Mouse (Mus musculus): Measurements from ENCODE around the gene Blvrb. TPM values are rescaled to one million over a fixed set of nuclear protein-coding genes. Genes with fewer than 3 reads are reported as not detected.

The Blvrb gene
- total and polyA plus RNA-seq, 3 experiments, result 210 to 245 TPM; not detected in 1

DNA sequence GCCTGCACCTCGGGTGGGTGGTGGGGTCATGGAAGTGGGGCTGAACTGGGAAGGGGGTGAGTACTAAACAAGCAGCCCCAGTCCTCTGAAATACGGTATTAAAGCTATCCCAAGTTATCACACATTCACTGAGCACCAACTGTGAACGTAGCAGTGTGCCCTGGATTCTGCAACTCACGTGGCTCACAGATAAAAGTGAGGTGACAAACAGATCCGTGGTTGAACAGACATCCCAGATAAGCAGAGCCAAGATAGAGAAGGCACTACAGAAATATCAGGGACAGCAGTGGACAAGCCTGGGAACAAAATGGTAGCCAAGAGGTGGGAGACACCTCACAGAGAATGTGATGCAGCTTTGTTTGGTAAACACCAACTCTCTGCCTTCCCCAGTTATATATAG lies 11.9 kb downstream of the Blvrb start:
- Histone ChIP-seq H3K27me3 (ENCODE audit: control insufficient read depth in 1 of 2, insufficient read depth in 2 of 2, low read length in 2 of 2) (no peaks in the 10 kb centered on the region), H3K79me2 (ENCODE audit: control insufficient read depth, insufficient read depth, low read length, poor library complexity) (peaks cover 5% of the 10 kb centered on the region; the same call in 1 of the 2 replicates), H3K4me1 (ENCODE audit: control insufficient read depth in 1 of 2, insufficient read depth in 2 of 2, low read length in 2 of 2) (peaks cover 6 to 11% of the 10 kb centered on the region in 2 experiments), H3K9me3 (replicated peaks; ENCODE audit: insufficient read depth, low read length) (no peaks in the 10 kb centered on the region), H3K9ac (ENCODE audit: control insufficient read depth, low read depth, low read length, poor library complexity, severe bottlenecking) (no peak overlapping the region), H3K36me3 (ENCODE audit: control insufficient read depth in 1 of 2, insufficient read depth in 2 of 2, low read length in 2 of 2) (peaks cover 0 to 26% of the 10 kb centered on the region in 2 experiments; a peak in 3 of 4 replicates), H3K4me3 (ENCODE audit: control insufficient read depth in 1 of 2, insufficient read depth in 1 of 2, low read depth in 2 of 2, low read length in 2 of 2) (no peak overlapping the region), H3K27ac (ENCODE audit: control insufficient read depth, low read depth, low read length) (peak overlapping the region; percentile 24; the same call in 1 of the 2 replicates)
- TF ChIP-seq ETS1 (IDR thresholded peaks at IDR 0.05; ENCODE audit: low read depth, low read length), result peak; percentile 59
- no peak for TF ChIP-seq KAT2A (conservative IDR thresholded peaks at IDR 0.05; ENCODE audit: low read depth, low read length)
- TF ChIP-seq GATA1 (IDR thresholded peaks at IDR 0.05; ENCODE audit: low read depth, low read length), result peak; percentile 46; the same call in 1 of the 2 replicates
- no peak for TF ChIP-seq USF2 (IDR thresholded peaks at IDR 0.05; ENCODE audit: borderline replicate concordance in 1 of 2, insufficient read depth in 1 of 2, low read depth in 1 of 2, low read length in 2 of 2)
- peak; percentile 34; the same call in 1 of the 2 replicates for TF ChIP-seq RCOR1 (IDR thresholded peaks at IDR 0.05; ENCODE audit: low read depth, low read length)
- no peak for TF ChIP-seq CHD2 (IDR thresholded peaks at IDR 0.05; ENCODE audit: low read length)
- TF ChIP-seq MYB (IDR thresholded peaks at IDR 0.05; ENCODE audit: low read depth, low read length), result peak; percentile 35; the same call in 1 of the 2 replicates
- peak; percentile 46 for TF ChIP-seq TCF12 (IDR thresholded peaks at IDR 0.05; ENCODE audit: low read depth, low read length)
- no peak for TF ChIP-seq POLR2AphosphoS5 (IDR thresholded peaks at IDR 0.05; ENCODE audit: borderline replicate concordance, low read depth, low read length)
- TF ChIP-seq BHLHE40 (IDR thresholded peaks at IDR 0.05; ENCODE audit: borderline replicate concordance, low read depth, low read length), result peak; percentile 91
- peak; percentile 76 for TF ChIP-seq MXI1 (IDR thresholded peaks at IDR 0.05; ENCODE audit: low read depth, low read length)
- 0 out of 2 replicates have a peak, but pooled peaks have one; percentile 13 for TF ChIP-seq MYC (IDR thresholded peaks at IDR 0.05; ENCODE audit: low read depth, low read length)
- TF ChIP-seq EP300 (IDR thresholded peaks at IDR 0.05; ENCODE audit: low read depth in 1 of 2, low read length in 2 of 2), result peak in 1 of 2 experiments; percentile 71; a peak in 1 of 4 replicates
- peak; percentile 79 for TF ChIP-seq USF1 (IDR thresholded peaks at IDR 0.05; ENCODE audit: low read depth, low read length)
- TF ChIP-seq SIN3A (IDR thresholded peaks at IDR 0.05; ENCODE audit: low read length), result peak; percentile 54
- no peak for TF ChIP-seq MAX (IDR thresholded peaks at IDR 0.05; ENCODE audit: low read length)
- DNase-seq (ENCODE audit: low read depth, low spot score), result no peak

DNA sequence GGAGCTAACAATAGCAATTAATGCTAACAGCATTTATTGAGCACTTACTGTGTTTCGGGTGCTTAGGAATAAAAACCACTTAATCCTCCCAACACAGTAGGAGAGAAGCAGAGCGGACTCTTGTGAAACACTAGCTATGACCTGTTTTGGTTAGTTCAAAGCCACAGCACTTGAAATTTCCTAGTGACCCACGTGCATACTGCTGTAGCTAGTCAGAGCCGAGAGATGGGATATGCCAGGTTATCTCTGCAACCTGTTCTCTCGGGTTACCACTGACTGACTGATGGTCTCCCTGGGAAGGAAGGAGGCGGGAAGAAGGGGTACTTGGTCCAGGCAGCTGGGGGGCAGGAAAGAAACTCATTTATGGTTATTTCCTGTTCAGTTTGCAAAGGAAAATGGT lies 12.7 kb downstream of the Blvrb start:
- no peak for TF ChIP-seq MAFK (IDR thresholded peaks at IDR 0.05; ENCODE audit: borderline replicate concordance, low read depth, low read length)
- no peak for TF ChIP-seq E2F4 (IDR thresholded peaks at IDR 0.05; ENCODE audit: borderline replicate concordance, low read depth, low read length)
- no peak for TF ChIP-seq BHLHE40 (IDR thresholded peaks at IDR 0.05; ENCODE audit: borderline replicate concordance, low read depth, low read length)
- TF ChIP-seq TBP (IDR thresholded peaks at IDR 0.05; ENCODE audit: low read depth, low read length), result no peak
- no peak for TF ChIP-seq JUND (IDR thresholded peaks at IDR 0.05; ENCODE audit: low read depth, low read length)
- TF ChIP-seq ZC3H11A (IDR thresholded peaks at IDR 0.05; ENCODE audit: low read depth, low read length), result no peak
- TF ChIP-seq UBTF (IDR thresholded peaks at IDR 0.05; ENCODE audit: borderline replicate concordance, insufficient read depth, low read depth, low read length), result no peak
- TF ChIP-seq ETS1 (IDR thresholded peaks at IDR 0.05; ENCODE audit: low read depth, low read length), result no peak
- TF ChIP-seq KAT2A (conservative IDR thresholded peaks at IDR 0.05; ENCODE audit: low read depth, low read length), result no peak
- no peak for TF ChIP-seq MAX (IDR thresholded peaks at IDR 0.05; ENCODE audit: low read length)
- no peak for TF ChIP-seq MXI1 (IDR thresholded peaks at IDR 0.05; ENCODE audit: low read depth, low read length)
- no peak for TF ChIP-seq CHD2 (IDR thresholded peaks at IDR 0.05; ENCODE audit: low read length)
- TF ChIP-seq MYB (IDR thresholded peaks at IDR 0.05; ENCODE audit: low read depth, low read length), result no peak
- no peak for TF ChIP-seq RAD21 (IDR thresholded peaks at IDR 0.05; ENCODE audit: low read depth, low read length)
- TF ChIP-seq ZNF384 (IDR thresholded peaks at IDR 0.05; ENCODE audit: low read depth, low read length), result no peak
- H3K36me3 ChIP-seq (ENCODE audit: control insufficient read depth in 1 of 2, insufficient read depth in 2 of 2, low read length in 2 of 2), result peaks cover 0 to 22% of the 10 kb centered on the region in 2 experiments; a peak in 3 of 4 replicates
- H3K9ac ChIP-seq (ENCODE audit: control insufficient read depth, low read depth, low read length, poor library complexity, severe bottlenecking), result no peak overlapping the region
- H3K4me3 ChIP-seq (ENCODE audit: control insufficient read depth in 1 of 2, insufficient read depth in 1 of 2, low read depth in 2 of 2, low read length in 2 of 2), result no peak overlapping the region
- H3K79me2 ChIP-seq (ENCODE audit: control insufficient read depth, insufficient read depth, low read length, poor library complexity), result peaks cover 5% of the 10 kb centered on the region; the same call in 1 of the 2 replicates
- H3K9me3 ChIP-seq (replicated peaks; ENCODE audit: insufficient read depth, low read length), result no peaks in the 10 kb centered on the region
- H3K27ac ChIP-seq (ENCODE audit: control insufficient read depth, low read depth, low read length), result no peak overlapping the region
- DNase-seq (ENCODE audit: low read depth, low spot score), result no peak
- peaks cover 5 to 10% of the 10 kb centered on the region in 2 experiments for H3K4me1 ChIP-seq (ENCODE audit: control insufficient read depth in 1 of 2, insufficient read depth in 2 of 2, low read length in 2 of 2)
- H3K27me3 ChIP-seq (ENCODE audit: control insufficient read depth in 1 of 2, insufficient read depth in 2 of 2, low read length in 2 of 2), result no peaks in the 10 kb centered on the region
